Mouse (Mus musculus) gastrocnemius, adult 2 months (tissue): ENCODE measurements around the gene Piga. TPM values are rescaled to one million over a fixed set of nuclear protein-coding genes. Genes with fewer than 3 reads are reported as not detected.

ENCODE experiments used
- DNase-seq: peaks from one replicate; pipeline ENCODE4 v3.0.0; 2022
- H3K27ac ChIP-seq: fragments of 200-600 bp; 2 replicates; pipeline ENCODE4 v1.8.1; 2022; ENCODE audit warnings: mild to moderate bottlenecking
- H3K4me3 ChIP-seq: fragments of 200-600 bp; 2 replicates; pipeline ENCODE4 v1.8.1; 2022; ENCODE audit warnings: mild to moderate bottlenecking, moderate library complexity
- CTCF ChIP-seq: fragments of 200-600 bp; IDR thresholded peaks from 2 replicates; pipeline ENCODE4 v1.8.1; 2022; ENCODE audit warnings: antibody characterized with exemption, mild to moderate bottlenecking, moderate library complexity
- intact Hi-C: fragments of 180-260 bp; cut with DNase I; formaldehyde crosslinking; loops from one replicate; pipeline ENCODE4 v1.15.1; 2025
- total RNA-seq, 2 experiments: library from RNA; stranded (reverse); gene quantifications; 2 replicates each; pipeline ENCODE4 v1.2.3; 2021

The Piga gene
- total RNA-seq, 2 experiments from 2014 or later: 1.6 to 2.1 TPM

GRCm38 (mm10) chrX:164416803-164417202 lies 2.8 kb upstream of the Piga start:
- Histone ChIP-seq H3K4me3 (no peak overlapping the region), H3K27ac (no peak overlapping the region)
- DNase-seq: no peak
- no peak for TF ChIP-seq CTCF
- intact Hi-C loops: no loop called here

- no peak for TF ChIP-seq CTCF
- H3K4me3 ChIP-seq: no peak overlapping the region
- intact Hi-C loops: loop anchor here (2.0 kb wide), 1 partner anchor 343 kb away; no protein-coding TSS in a partner anchor
- no peak overlapping the region for H3K27ac ChIP-seq
- no peak for DNase-seq
These were observed 1.6 kb upstream of the Piga start for GRCm38 (mm10) chrX:164418008-164418407.

GRCm38 (mm10) chrX:164419955-164420354 lies 368 bp downstream of the Piga start:
- peak overlapping the region; percentile 83 for H3K4me3 ChIP-seq
- peak overlapping the region; percentile 91 for H3K27ac ChIP-seq
- no peak for TF ChIP-seq CTCF
- DNase-seq: no peak
- intact Hi-C loops: loop anchor here (2.0 kb wide), 1 partner anchor 345 kb away; no protein-coding TSS in a partner anchor

- Histone ChIP-seq H3K27ac (no peak overlapping the region), H3K4me3 (peak overlapping the region; percentile 83)
- intact Hi-C loops: no loop called here
- no peak for DNase-seq
- TF ChIP-seq CTCF: no peak
These were observed 931 bp downstream of the Piga start for GRCm38 (mm10) chrX:164420518-164420917.

- no peak overlapping the region for H3K27ac ChIP-seq
- TF ChIP-seq CTCF: no peak
- intact Hi-C loops: no loop called here
These were observed 5.2 kb downstream of the Piga start for GRCm38 (mm10) chrX:164424821-164425220.

GRCm38 (mm10) chrX:164427295-164427694 lies 7.7 kb downstream of the Piga start:
- DNase-seq: no peak
- Histone ChIP-seq H3K27ac (no peak overlapping the region), H3K4me3 (no peak overlapping the region)
- intact Hi-C loops: no loop called here
- no peak for TF ChIP-seq CTCF

More at GRCm38 (mm10) chrX:164424821-164425220, 5.2 kb downstream of the Piga start:
- no peak for DNase-seq
- H3K4me3 ChIP-seq: no peak overlapping the region

- intact Hi-C loops: no loop called here
- no peak for TF ChIP-seq CTCF
- Histone ChIP-seq H3K4me3 (no peak overlapping the region), H3K27ac (no peak overlapping the region)
- DNase-seq: no peak
These were observed 8.6 kb downstream of the Piga start for GRCm38 (mm10) chrX:164428224-164428623.

- TF ChIP-seq CTCF: no peak
- H3K27ac ChIP-seq: no peak overlapping the region
- no peak for DNase-seq
- no peak overlapping the region for H3K4me3 ChIP-seq
- intact Hi-C loops: no loop called here
These were observed 11.0 kb downstream of the Piga start for GRCm38 (mm10) chrX:164430621-164431020.

GRCm38 (mm10) chrX:164431133-164431532 lies 11.5 kb downstream of the Piga start:
- Histone ChIP-seq H3K4me3 (no peak overlapping the region), H3K27ac (no peak overlapping the region)
- no peak for DNase-seq
- TF ChIP-seq CTCF: no peak
- intact Hi-C loops: no loop called here

- TF ChIP-seq CTCF: no peak
- intact Hi-C loops: no loop called here
- H3K4me3 ChIP-seq: no peak overlapping the region
- no peak for DNase-seq
- H3K27ac ChIP-seq: no peak overlapping the region
These were observed 12.0 kb downstream of the Piga start for GRCm38 (mm10) chrX:164431541-164431940.

- no peak for TF ChIP-seq CTCF
- Histone ChIP-seq H3K27ac (no peak overlapping the region), H3K4me3 (no peak overlapping the region)
- intact Hi-C loops: no loop called here
- DNase-seq: no peak
These were observed 13.1 kb downstream of the Piga start for GRCm38 (mm10) chrX:164432682-164433081.

GRCm38 (mm10) chrX:164436709-164437108 lies 17.1 kb downstream of the Piga start, which contains the start of gene Asb11:
TSS of gene Asb11 (plus strand) at chrX:164436994.
- intact Hi-C loops: no loop called here
- Histone ChIP-seq H3K4me3 (peak within 1 kb of the TSS; percentile 65), H3K27ac (peak within 1 kb of the TSS; percentile 89)
- DNase-seq: peak; percentile 34
- TF ChIP-seq CTCF: no peak

- H3K4me3 ChIP-seq: peak overlapping the region; percentile 65
These were observed 19.9 kb downstream of the Piga start for GRCm38 (mm10) chrX:164439462-164439861.

GRCm38 (mm10) chrX:164440140-164440539 lies 20.6 kb downstream of the Piga start:
- H3K27ac ChIP-seq: peak overlapping the region; percentile 89
- DNase-seq: peak; percentile 81
- peak overlapping the region; percentile 65 for H3K4me3 ChIP-seq
- intact Hi-C loops: loop anchor here (10.0 kb wide), 1 partner anchor 135 kb away; no protein-coding TSS in a partner anchor
- TF ChIP-seq CTCF: no peak

More at GRCm38 (mm10) chrX:164439462-164439861, 19.9 kb downstream of the Piga start:
- DNase-seq: peak; percentile 18
- peak overlapping the region; percentile 89 for H3K27ac ChIP-seq
- intact Hi-C loops: no loop called here
- no peak for TF ChIP-seq CTCF
